Mouse (Mus musculus) thymus, adult 2 months (tissue): ENCODE results near the gene Mei4.

Source experiments
- CTCF ChIP-seq: fragments of 200-500 bp; IDR thresholded peaks from 2 replicates; pipeline ENCODE4 v1.5.1; 2012; ENCODE audit warnings: mild to moderate bottlenecking, control low read depth, low read length, moderate library complexity, borderline replicate concordance; ENCODE audit not compliant: control insufficient read depth, poor library complexity, insufficient read depth; ENCODE audit errors: extremely low read depth
- POLR2A ChIP-seq: fragments of 200-500 bp; IDR thresholded peaks from 2 replicates; pipeline ENCODE4 v1.6.1; 2012; ENCODE audit warnings: mild to moderate bottlenecking, low read length, control low read depth, moderate library complexity; ENCODE audit not compliant: control insufficient read depth, poor library complexity, insufficient read depth; ENCODE audit errors: extremely low read depth

GRCm38 (mm10) chr9:82160143-82160542, 296.7 kb downstream of the Mei4 start:
- TF ChIP-seq CTCF (no peak), POLR2A (no peak)
